Mouse (Mus musculus) megakaryocyte, embryonic 14.5 days (primary cell): Measurements from ENCODE around the gene Reep6. TPM values are rescaled to one million over a fixed set of nuclear protein-coding genes. Genes with fewer than 3 reads are reported as not detected.

Experiments
- H3K27me3 ChIP-seq: replicated peaks from 2 replicates; pipeline ENCODE3; 2012; ENCODE audit warnings: inconsistent platforms
- H3K36me3 ChIP-seq: replicated peaks from 2 replicates; pipeline ENCODE3; 2012; ENCODE audit warnings: low read length, inconsistent platforms, mixed read lengths
- H3K4me1 ChIP-seq: 2 replicates; pipeline ENCODE4 v1.6.1; 2012; ENCODE audit warnings: inconsistent platforms
- H3K4me3 ChIP-seq: replicated peaks from 2 replicates; pipeline ENCODE3; 2012; ENCODE audit warnings: moderate library complexity, mild to moderate bottlenecking, inconsistent platforms
- H3K9me3 ChIP-seq: 2 replicates; pipeline ENCODE4 v1.6.1; 2012; ENCODE audit warnings: inconsistent platforms
- FLI1 ChIP-seq: IDR thresholded peaks from 2 replicates; pipeline ENCODE4 v1.6.1; 2012; ENCODE audit warnings: low read length, inconsistent platforms, mixed read lengths
- GATA1 ChIP-seq: IDR thresholded peaks from 3 replicates; pipeline ENCODE4 v1.6.1; 2012; ENCODE audit warnings: mixed read lengths, low read length, inconsistent platforms, borderline replicate concordance
- polyA plus RNA-seq: library from polyadenylated mRNA; stranded (reverse); fragments of >175 nt; gene quantifications from 2 replicates; pipeline ENCODE4 v1.2.3, GENCODE M21; 2012; ENCODE audit warnings: low replicate concordance; ENCODE audit not compliant: insufficient read depth

Reep6 gene
- polyA plus RNA-seq, 1 experiment, result 19.0 TPM

DNA sequence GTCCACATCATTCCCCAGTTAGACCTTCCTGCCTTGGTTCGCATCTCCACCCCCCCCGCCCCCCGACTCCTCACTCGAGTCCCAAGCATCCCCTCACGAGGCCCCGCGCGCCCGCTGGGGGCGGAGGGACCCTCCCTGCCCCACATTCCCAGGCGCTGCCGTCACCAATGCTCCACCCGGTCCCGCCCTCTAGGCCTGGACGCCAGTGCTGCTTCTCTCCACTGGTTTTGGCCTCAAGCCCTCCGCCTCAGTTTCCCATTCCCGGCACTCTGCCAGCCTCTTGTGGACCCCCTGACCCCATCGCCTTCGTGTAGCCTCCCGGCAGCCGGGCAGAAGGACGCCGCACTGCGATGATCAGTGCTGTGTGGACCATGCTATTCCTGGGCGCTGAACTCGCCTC lies 19.2 kb downstream of the Reep6 start:
- Histone ChIP-seq H3K27me3 (peaks cover 58% of the 10 kb centered on the region), H3K36me3 (no peaks in the 10 kb centered on the region), H3K4me3 (no peak overlapping the region), H3K4me1 (peaks cover 81% of the 10 kb centered on the region), H3K9me3 (no peaks in the 10 kb centered on the region)
- TF ChIP-seq GATA1 (no peak), FLI1 (no peak)

DNA sequence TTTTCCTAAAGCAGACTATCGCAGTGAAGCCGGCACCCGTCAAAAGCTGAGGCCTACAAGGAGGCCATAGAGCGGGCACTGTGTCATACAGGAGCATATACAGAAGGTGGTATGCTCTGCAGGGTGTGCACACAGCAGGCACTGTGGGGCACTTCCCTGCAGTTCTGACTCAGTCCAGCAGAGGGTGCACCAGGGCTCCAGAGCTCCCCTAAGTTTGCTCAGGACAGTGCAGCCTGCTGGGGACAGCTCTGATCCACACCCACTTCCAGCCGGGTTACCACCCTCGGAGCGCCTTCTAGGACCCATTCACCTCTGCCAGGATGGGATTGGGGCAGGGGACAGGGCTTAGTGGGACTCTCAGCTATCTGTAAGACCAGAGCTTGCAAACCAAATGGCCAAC lies 20.5 kb downstream of the Reep6 start:
- no peaks in the 10 kb centered on the region for H3K9me3 ChIP-seq
- TF ChIP-seq GATA1 (no peak), FLI1 (no peak)
- no peaks in the 10 kb centered on the region for H3K36me3 ChIP-seq
- peaks cover 73% of the 10 kb centered on the region for H3K4me1 ChIP-seq
- H3K4me3 ChIP-seq, result peak overlapping the region; percentile 9
- peaks cover 70% of the 10 kb centered on the region for H3K27me3 ChIP-seq

DNA sequence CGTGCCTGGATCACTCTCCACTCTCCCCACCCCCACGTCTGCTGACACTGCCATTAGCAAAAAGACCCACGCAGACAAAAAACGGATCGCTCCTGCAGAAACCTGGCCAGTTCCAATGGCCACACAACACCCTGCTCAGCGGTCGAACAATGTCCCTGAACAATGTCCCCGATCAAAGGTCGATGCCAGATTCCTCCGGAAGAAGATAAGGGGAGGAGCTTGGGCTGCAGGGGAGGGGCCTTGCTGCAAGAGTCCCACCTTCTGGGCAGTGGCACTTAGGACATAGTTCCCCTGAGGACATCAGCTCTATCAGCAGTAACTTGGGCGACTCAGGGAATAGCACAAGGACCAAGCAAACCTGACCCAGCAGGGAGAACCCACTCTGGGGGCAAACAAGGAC lies 22.1 kb downstream of the Reep6 start:
- Histone ChIP-seq H3K36me3 (no peaks in the 10 kb centered on the region), H3K4me1 (peaks cover 78% of the 10 kb centered on the region), H3K27me3 (peaks cover 86% of the 10 kb centered on the region), H3K4me3 (no peak overlapping the region), H3K9me3 (no peaks in the 10 kb centered on the region)
- TF ChIP-seq FLI1, result no peak

DNA sequence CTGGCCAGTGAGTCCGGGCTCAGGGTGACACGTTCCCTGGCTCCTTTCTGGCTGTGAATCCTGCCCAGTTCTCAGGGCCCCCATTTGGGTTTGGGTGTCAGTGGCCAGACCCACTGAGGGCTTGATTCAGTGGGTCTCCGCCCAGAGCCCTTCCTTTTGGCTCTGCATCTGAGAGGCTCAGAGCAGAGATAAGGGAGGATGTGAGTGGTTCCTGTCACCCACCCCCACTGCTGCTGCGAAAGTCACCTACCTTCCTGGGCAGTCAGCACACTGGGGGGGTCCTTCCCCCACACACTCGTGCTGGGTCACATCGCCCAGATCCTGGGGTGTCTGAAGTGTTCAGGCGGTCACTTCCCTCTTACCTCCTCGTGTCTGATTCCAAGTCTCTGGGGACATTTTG lies 23.0 kb downstream of the Reep6 start:
- Histone ChIP-seq H3K27me3 (peaks cover 93% of the 10 kb centered on the region), H3K4me3 (peak overlapping the region; percentile 46), H3K36me3 (no peaks in the 10 kb centered on the region), H3K4me1 (peaks cover 75% of the 10 kb centered on the region), H3K9me3 (no peaks in the 10 kb centered on the region)
- TF ChIP-seq GATA1 (no peak), FLI1 (no peak)

DNA sequence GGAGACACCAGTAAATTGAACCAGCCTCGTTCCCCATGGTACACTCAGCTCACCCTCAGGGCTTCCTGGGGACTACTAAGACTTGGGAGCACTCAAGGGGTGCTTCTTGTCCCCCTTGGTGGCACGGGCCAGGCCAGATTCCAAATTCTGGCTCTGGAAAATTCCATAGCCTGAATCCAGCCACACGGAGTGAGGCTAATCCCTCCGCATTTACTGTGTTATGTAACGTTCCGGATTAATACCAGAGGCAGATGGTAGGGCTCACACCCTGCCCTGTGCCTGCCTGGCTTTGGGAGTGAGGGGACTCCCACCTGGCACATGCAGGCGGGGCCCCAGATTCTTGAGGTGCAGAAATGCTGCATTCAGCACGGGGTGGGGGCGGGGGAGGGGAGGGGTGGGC lies 25.7 kb downstream of the Reep6 start:
- H3K4me3 ChIP-seq, result no peak overlapping the region
- H3K9me3 ChIP-seq, result 0 out of 2 replicates have a peak, but pooled peaks cover 3% of the 10 kb centered on the region
- TF ChIP-seq GATA1 (no peak), FLI1 (no peak)
- H3K27me3 ChIP-seq, result peaks cover 96% of the 10 kb centered on the region
- peaks cover 59% of the 10 kb centered on the region for H3K4me1 ChIP-seq
- H3K36me3 ChIP-seq, result no peaks in the 10 kb centered on the region

DNA sequence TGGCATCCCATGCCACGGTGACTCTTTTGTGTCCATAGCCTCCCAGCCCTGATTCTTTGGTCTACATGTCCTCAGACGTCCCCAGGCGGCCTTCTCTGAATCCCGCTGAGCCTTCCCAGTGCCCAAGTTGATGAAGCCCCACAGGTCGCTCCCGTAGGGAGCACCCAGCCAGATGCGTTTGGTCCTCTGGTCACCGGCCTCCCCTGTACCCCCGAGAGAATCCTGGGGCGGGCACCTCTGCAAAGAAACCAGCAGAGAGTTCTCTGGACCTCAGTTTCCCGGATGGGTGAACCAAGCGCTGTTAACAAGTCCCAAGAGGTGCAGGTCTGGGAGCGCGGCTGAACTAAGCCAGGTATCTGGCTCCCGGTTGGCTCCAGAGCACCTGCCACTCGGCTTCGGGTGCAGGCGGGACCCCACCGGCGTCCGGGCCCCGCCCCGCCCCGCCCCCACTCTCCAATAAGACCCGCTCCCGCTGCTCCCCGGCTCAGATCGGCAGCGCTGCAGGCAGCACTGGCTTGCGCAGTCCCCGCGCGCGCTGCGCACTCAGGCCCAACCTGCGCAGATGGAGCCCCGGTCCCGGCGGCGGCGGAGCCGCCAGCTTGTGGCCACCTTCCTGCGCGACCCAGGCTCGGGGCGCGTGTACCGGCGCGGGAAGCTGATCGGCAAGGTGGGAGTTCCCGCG lies 26.4 kb downstream of the Reep6 start, which contains the start of gene Plk5:
TSS of gene Plk5 (plus strand) at position 459 of the 682 bp plus-strand sequence.
- no peak for TF ChIP-seq GATA1
- no peak for TF ChIP-seq FLI1
- peaks cover 96% of the 10 kb centered on the region for H3K27me3 ChIP-seq

DNA sequence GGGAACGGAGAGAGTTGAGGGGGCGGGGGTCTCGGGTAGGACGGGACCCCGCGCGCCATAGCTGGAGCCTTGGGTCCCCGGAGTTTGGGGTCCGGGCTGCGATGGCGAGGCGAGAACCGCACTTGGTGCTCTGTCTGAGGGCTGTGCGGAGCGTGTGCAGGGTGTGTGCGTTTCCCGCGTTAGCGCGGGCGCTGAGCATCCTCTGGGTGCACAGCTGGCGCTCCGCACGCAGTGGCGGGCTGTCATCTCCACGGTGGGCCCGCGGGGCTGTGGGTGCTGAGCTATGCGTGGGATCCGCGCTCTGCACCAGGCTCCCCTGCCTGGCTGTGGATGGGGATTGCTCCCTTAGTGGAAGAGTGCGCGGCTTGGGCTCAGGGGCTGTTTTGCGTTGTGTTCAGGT lies 27.0 kb downstream of the Reep6 start:
- Histone ChIP-seq H3K4me3 (no peak overlapping the region), H3K9me3 (peaks cover 3% of the 10 kb centered on the region; the same call in 1 of the 2 replicates), H3K36me3 (no peaks in the 10 kb centered on the region), H3K4me1 (peaks cover 52% of the 10 kb centered on the region), H3K27me3 (peaks cover 93% of the 10 kb centered on the region)
- TF ChIP-seq FLI1 (no peak), GATA1 (no peak)

More for the DNA sequence above, 26.4 kb downstream of the Reep6 start, which contains the start of gene Plk5:
- 0 out of 2 replicates have a peak, but pooled peaks cover 3% of the 10 kb centered on the region for H3K9me3 ChIP-seq
- H3K4me1 ChIP-seq, result peaks cover 53% of the 10 kb centered on the region
- no peak within 1 kb of the TSS for H3K4me3 ChIP-seq
- no peaks in the 10 kb centered on the region for H3K36me3 ChIP-seq

DNA sequence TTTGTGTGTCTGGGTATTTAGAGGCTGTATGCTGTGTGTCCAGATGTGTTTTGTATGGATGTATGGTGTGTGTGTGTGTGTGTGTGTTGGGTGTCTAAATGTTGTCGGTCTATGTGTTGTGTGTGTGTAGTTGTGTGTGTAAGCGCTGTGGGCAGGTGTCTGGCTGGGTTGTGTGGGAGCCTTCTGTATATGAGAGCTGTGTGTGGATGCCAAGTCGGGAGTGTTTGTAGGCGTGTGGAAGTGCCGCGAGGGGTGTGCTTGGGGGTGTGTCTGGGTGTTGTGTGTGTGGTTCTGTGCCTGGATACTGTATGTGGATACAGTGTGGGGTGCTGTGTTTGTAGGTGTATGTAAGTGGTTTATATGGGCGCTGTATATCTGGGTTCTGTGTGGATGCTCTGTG lies 27.6 kb downstream of the Reep6 start:
- no peaks in the 10 kb centered on the region for H3K36me3 ChIP-seq
- peaks cover 89% of the 10 kb centered on the region for H3K27me3 ChIP-seq
- H3K9me3 ChIP-seq, result peaks cover 6% of the 10 kb centered on the region
- no peak for TF ChIP-seq GATA1
- no peak for TF ChIP-seq FLI1
- no peak overlapping the region for H3K4me3 ChIP-seq
- peaks cover 46% of the 10 kb centered on the region for H3K4me1 ChIP-seq

DNA sequence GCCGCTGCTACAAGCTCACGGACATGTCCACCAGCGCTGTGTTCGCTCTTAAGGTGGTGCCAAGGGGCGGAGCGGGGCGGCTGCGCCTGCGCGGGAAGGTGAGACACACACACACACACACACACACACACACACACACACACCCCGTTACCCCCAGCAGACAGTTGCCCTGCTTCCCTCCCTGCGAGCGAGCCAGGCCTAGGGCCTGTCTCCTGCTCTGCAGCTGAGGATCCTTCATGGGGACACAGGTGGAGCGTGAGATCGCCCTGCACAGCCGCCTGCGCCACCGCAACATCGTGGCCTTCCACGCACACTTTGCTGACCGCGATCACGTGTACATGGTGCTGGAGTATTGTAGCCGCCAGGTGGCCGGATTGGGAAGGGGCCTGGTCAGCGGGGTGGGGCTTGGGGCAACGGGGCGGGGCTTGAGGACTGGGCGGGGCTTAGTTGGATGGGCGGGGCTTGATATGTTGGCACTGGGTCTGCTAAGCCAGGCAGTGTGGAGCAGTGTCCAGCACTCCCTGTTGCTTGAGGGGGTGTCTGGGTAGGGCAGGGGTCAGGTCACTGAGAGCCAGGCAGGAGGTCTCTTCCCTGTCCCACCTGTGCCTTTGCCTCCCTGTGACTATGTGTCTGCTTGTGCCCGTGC lies 28.4 kb downstream of the Reep6 start:
- Histone ChIP-seq H3K4me3 (peak overlapping the region; percentile 85), H3K27me3 (peaks cover 89% of the 10 kb centered on the region)
- no peak for TF ChIP-seq GATA1
- no peak for TF ChIP-seq FLI1

DNA sequence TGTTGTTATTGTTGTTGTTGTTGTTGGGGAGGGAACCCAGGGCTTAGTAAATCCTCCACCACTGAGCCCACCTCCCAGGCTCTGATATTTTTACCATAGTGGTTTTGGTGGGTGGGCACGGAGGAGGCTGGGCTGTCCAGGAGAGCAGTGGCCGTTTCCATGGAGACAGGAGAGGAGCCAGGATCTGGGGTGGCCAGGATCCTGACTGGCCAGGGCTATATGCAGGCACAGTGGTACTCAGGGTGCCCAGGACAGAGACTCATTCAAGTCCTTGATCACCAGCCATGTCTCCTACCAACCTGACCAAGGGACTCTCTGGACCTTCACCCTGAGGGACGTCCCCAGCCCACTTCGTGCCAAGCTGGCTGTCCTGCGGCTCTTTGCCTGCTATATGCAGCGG lies 34.0 kb downstream of the Reep6 start:
- Histone ChIP-seq H3K27me3 (peaks cover 88% of the 10 kb centered on the region), H3K4me3 (no peak overlapping the region), H3K9me3 (peaks cover 26% of the 10 kb centered on the region), H3K36me3 (no peaks in the 10 kb centered on the region), H3K4me1 (peaks cover 9% of the 10 kb centered on the region; the same call in 1 of the 2 replicates)
- no peak for TF ChIP-seq GATA1
- TF ChIP-seq FLI1, result no peak

More for the DNA sequence above, 28.4 kb downstream of the Reep6 start:
- Histone ChIP-seq H3K36me3 (no peaks in the 10 kb centered on the region), H3K4me1 (peaks cover 38% of the 10 kb centered on the region), H3K9me3 (peaks cover 14% of the 10 kb centered on the region)
